Mouse (Mus musculus) common myeloid progenitor, adult 5-6 weeks (primary cell): Measurements from ENCODE around the gene Rbm15b. TPM values are rescaled to one million over a fixed set of nuclear protein-coding genes. Genes with fewer than 3 reads are reported as not detected.

ENCODE experiments used
- ATAC-seq: replicated peaks from 2 replicates; pipeline ENCODE4 v1.8.0; 2016; ENCODE audit warnings: low read depth, mild to moderate bottlenecking, moderate TSS enrichment, inconsistent platforms; ENCODE audit not compliant: poor library complexity, severe bottlenecking
- total RNA-seq: library from RNA; stranded (forward); fragments of 200-1000, 187-1606 nt; gene quantifications from 2 replicates; pipeline ENCODE4 v1.2.3, GENCODE M21; 2017

The Rbm15b gene
- total RNA-seq, result 23.6 and 29.1 TPM in 2 replicates

DNA sequence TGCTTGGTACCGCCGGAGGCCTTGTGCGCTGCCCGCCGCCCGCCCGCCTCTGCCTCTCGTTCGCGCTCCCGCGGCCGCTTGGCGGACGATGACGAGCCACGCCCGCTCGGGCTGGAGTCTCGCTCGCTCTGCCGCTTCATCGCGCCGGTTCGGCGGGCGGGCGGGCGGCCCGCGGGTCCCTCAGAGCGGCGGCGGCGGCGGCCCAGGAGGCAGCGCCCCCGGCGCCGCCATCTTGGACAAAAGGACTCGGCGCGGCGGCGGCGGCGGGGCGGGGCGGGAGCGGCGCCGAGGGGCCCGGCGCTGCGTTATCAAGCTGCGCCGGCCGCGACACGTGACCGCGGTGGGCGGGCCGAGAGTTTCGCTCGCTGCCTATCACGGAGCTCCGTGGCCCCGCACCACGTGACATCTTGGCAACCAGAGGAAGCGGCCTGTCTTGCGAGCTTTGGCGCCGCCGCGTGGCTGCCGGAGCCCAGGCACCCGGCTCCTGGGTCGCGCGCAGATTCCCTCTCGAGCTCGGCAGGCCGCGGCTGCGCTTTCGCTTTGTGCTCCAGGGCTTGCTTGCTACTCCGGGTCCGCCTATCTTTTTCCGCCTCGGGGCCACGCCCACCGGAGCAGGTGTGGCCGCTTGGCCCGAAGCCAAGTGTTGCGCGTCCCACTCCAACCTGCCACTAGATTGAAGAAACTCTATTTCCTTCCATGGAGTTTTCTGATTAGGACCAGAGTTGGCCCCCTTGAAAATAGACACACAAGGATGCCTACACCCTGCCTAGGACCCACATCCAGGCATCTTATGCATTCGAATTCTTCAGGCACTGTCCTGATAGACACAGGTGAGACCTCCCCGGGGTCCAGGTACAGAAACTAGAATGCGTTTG lies at the start of gene Rbm15b:
Gene Rbm15b (minus strand): TSS at position 601 of the 875 bp plus-strand sequence.
- peak; percentile 55 for ATAC-seq

GRCm38 (mm10) chr9:106934998-106935397 lies 47.8 kb upstream of the Rbm15b start:
- no peak for ATAC-seq

DNA sequence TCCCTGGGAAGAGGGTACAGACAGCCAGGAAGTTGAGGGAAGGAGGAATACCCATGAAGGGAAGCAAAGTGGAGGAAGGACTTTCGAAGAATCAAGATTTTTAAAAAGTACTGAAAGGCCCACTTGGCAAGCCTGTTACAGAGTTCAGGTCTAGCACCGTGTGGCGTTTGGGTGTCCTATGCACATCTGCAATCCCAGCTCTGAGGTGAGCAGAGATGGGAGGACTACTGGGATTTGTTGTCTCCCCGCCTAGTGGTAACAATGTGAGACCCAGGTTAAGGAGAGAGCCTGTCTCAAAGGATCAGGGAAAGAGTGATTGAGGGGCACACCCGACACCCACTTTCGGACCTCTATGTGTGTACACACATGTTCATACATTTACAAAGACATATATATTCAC lies 27.6 kb upstream of the Rbm15b start:
- no peak for ATAC-seq

DNA sequence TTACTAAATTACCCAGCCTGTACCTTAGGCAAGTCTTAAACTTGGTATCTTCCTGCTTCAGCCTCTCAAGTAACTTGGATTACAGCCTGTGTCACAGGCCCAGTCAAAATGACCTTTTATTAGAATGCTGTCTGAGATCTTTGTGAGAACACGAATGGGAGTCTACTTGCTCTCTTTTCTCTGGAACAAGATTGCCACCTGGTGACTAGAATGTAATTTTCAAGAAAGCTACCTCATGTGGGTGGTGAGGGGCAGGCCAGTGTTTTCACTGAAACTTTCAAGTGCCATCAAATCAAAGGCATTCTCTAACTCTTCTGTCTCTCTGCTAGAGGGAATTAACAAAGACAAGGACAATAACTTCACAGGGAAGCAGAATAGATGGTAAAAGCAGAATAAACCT lies 26.5 kb upstream of the Rbm15b start:
- ATAC-seq, result no peak; the same call in 1 of the 2 replicates

DNA sequence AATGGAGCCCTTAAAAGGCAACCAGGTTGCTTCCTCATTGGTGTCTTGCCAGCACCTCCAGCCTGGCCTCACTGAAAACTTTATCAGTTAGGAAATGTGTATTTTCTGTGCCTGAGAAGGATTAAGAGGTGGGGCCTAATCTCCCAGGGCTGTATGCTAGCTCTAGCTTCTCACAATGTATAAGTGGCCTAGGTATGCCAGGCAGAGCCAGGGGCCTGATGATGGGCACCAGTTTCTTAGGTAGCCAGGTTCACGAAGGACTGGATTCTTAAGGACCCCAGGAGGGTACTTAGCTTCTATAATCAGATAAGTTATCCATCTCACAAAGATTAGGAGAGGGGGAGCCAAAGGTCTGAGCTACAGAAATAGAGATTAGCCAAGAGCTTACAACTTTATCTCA lies 24.4 kb upstream of the Rbm15b start:
- no peak for ATAC-seq

- ATAC-seq, result peak; percentile 92
Observed at GRCm38 (mm10) chr9:106908715-106909114, 21.5 kb upstream of the Rbm15b start.

- ATAC-seq, result no peak
Observed at GRCm38 (mm10) chr9:106908174-106908573, 20.9 kb upstream of the Rbm15b start.

- no peak for ATAC-seq
Observed at GRCm38 (mm10) chr9:106906597-106906996, 19.4 kb upstream of the Rbm15b start.

- ATAC-seq, result peak; percentile 83
Observed at GRCm38 (mm10) chr9:106903791-106904134, 16.5 kb upstream of the Rbm15b start.

GRCm38 (mm10) chr9:106903099-106903790 lies 16.0 kb upstream of the Rbm15b start:
- 0 out of 2 replicates have a peak, but pooled peaks have one; percentile 39 for ATAC-seq

GRCm38 (mm10) chr9:106901596-106901995 lies 14.4 kb upstream of the Rbm15b start:
- no peak for ATAC-seq

- ATAC-seq, result no peak
Observed at GRCm38 (mm10) chr9:106898901-106899300, 11.7 kb upstream of the Rbm15b start.

GRCm38 (mm10) chr9:106893327-106893726 lies 6.1 kb upstream of the Rbm15b start:
- ATAC-seq, result no peak

- no peak for ATAC-seq
Observed at GRCm38 (mm10) chr9:106892552-106892875, 5.3 kb upstream of the Rbm15b start.

DNA sequence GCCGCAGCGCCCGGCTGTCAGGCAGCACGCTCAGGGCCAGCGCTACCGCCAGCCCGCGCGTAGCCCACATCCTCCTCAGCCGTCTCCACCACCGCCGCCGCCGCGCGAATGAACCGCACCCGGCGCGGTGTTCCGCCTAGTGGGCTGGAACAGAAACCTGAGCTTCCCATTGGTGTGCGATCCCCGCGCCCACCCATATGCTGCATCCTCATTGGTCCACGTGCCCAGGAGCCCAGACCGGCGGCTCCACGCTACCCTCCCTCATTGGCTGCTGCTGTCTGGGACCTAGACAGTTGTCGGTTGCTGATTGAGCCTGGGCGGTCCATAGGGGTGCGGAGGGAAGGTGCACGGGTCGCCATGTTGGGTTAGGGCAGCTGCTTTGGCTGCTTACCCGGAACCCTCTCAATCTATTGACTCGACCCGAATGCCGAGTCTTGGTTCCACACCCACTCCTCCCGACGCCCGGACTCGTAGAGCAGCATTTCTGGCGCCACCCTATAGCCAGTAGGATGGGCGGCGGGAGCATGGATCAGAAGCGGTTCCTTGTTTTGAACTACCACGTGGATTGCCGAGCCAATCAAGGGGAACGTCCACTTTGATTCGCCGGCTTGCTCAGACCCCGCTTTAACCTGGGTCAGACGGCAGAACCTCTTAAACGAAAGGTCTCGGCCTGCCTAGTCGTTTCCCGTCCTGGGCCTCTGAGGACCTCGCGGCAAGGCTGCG lies 4.8 kb upstream of the Rbm15b start, which contains the start of gene Manf:
Gene Manf (minus strand): TSS at position 151 of the 723 bp plus-strand sequence.
- ATAC-seq, result peak; percentile 86

DNA sequence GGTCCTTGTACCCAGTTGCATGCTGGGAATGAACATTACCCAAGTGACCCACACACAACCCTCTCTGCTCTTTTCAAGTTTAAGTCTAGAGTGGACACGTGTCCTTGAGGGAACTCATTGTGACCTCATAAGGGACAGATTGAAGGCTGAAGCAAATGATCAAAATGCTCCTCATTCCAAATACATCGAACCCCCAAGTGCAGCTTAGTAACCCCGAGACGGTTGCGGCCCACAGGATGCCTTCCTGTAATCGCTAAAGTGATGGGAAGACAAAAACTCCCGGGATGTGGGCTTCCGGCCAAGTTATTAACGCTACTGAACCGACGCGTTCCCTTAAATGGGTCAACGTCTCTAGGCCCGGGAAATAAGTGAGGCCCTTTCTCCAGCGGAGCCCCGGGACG lies 4.1 kb upstream of the Rbm15b start:
- ATAC-seq, result no peak

DNA sequence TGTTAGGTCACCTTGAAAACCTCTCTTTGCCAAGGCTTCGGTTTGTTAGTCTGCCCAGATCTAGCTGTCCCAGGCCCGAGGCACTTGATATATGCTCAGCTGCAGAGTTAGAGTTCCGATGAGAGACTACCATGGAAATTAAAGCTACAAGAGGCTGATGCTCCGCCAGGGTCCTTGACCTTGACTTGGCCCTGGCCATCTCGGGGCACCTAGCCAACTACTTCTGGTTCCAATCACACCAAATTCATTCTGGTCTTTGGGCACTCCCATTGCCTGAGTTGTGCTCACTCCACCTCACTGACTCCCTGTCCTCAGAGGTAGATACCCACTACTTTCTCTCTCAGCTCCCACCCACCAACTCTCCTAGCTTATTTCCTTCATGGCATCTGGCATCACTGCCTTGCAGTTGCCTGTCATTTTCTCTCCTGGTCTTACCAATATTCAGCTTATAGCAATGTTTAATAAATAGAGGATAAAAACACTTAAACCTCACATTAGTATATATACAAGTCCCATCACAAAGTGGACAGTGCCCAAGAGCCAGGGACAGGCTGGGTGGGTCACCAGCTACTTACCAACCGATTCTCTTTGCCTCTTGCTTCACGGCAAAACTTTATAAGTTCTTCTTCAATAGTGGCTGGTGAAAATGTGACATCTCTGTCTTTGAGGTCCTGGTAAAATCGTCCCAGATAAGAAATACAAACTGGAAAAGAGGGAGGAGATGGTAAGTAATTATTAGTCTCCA lies 3.4 kb upstream of the Rbm15b start:
- ATAC-seq, result no peak

DNA sequence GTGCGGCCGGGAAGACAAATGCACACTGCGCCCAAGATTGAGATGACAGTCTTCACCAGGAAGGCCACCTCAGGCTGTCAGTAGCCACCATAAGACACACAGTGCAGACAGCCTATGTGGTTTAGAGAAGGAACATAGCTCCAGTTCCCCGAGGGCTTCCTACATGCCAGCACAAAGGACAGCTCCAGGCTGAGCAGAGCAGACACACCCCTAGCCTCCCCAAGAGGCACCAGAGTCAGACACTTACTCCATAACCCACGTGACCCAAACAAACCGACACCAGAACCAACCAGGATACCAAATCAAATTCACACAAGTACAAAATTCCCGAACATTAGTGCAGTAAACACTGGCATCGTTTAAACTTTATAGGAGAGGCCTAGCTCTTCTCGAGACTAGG lies 2.1 kb upstream of the Rbm15b start:
- ATAC-seq, result no peak

DNA sequence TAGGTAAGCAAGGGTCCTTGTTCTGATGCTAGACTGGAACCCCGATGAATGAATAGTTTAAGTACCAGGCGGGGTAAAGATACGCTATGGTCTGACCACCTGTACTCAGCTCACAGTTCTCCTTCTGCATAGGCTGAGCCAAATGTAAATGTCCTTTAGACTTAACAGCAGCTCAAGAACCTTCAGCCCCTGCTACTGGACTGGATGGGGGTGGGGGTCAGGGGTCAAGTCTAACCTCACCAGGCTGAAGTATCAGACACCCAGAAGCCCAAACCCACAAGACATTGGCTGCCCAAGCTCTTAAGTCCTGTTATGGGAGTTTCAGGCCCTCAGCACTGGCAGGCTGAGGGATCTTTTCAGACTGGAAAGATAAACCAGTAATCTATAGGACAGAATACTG lies 1.1 kb upstream of the Rbm15b start:
- ATAC-seq, result no peak
